Mouse (Mus musculus) liver, embryonic 14.5 days (tissue): ENCODE measurements at regions not wholly inside any gene's neighbourhood (a gene's known extent, or its start where the extent isn't known, plus 50 kb on each side); places are given as distances from the start of the nearest gene placed in this dataset.

Source experiments
- CTCF ChIP-seq: IDR thresholded peaks from 2 replicates; pipeline ENCODE4 v1.5.1; 2016; ENCODE audit warnings: antibody characterized with exemption, low read depth, control low read depth
- EP300 ChIP-seq: IDR thresholded peaks from 2 replicates; pipeline ENCODE4 v1.6.1; 2016; ENCODE audit warnings: antibody characterized with exemption, low read depth

DNA sequence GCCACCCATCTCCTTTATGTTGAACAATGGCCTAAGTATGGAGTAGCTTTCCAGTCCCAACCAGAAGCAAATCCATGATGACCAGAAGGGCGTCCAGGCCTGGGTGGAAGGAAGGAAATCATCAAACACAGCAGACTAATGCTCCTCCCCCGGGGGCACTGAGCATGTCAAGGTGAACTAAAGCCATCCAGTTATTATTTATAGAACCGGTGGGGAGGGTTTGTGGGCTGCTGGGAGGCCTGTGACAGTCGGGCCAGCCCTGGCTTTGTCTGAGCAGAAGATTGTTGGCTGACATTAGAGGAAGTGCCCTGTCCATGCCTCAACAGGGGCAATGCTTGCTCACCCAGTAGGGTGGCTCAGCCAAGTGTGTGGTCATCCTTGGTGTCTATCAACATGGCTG lies 74.5 kb upstream of the Itga6 start:
- no peak for TF ChIP-seq EP300
- no peak for TF ChIP-seq CTCF
